In the genomic region with DNA sequence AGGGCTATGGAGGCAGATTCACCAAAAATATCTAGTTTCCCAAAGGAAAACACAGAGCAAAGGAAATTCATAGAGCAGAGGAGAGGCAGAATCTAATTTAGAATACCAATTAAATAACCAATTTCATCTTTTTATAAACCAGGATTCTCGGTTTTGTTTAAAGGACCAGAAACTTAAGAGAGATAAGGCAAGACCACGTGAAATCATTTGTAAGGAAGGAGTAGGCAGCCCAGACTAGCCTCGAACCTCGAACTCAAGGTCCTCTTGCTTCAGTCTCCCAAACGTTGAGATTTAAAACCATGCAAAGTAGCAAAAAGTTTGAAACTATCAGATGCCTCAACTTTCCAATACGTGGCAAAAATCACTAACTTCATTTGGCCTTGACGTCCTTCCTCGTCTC, we compare ENCODE assay signal across 8 mouse cellular contexts. TPM values are rescaled to one million over a fixed set of nuclear protein-coding genes. Genes with fewer than 3 reads are reported as not detected.
A peak's percentile ranks its signal among the peaks of the same experiment; 100 is the strongest.
DNase-seq lines count a peak whose midpoint lies in the region; ATAC-seq and TF ChIP-seq lines count a peak whose summit lies in the region.

No protein-coding gene starts in this region.

- TF ChIP-seq POLR2A in small intestine, adult 2 months (IDR thresholded peaks at IDR 0.05; ENCODE audit: low read depth, low read length) = no peak

- H3K9ac ChIP-seq in lung, embryonic 14.5 days = peak overlapping the region; percentile 85
- peak overlapping the region; percentile 77 for H3K9ac ChIP-seq in embryonic facial prominence, embryonic 15.5 days
- H3K9ac ChIP-seq in limb, embryonic 11.5 days (ENCODE audit: low read length) = peak overlapping the region; percentile 74; the same call in 1 of the 2 replicates

- H3K4me2 ChIP-seq in lung, embryonic 14.5 days = peak overlapping the region; percentile 61
- H3K4me2 ChIP-seq in embryonic facial prominence, embryonic 15.5 days (replicated peaks) = peak overlapping the region; percentile 54
- peak overlapping the region; percentile 78 for H3K4me2 ChIP-seq in limb, embryonic 11.5 days (ENCODE audit: low read depth, severe bottlenecking)

- H3K27ac ChIP-seq in lung, embryonic 14.5 days (ENCODE audit: low read depth) = no peak overlapping the region
- H3K27ac ChIP-seq in embryonic facial prominence, embryonic 15.5 days (replicated peaks) = no peak overlapping the region; the same call in 1 of the 2 replicates
- H3K27ac ChIP-seq in limb, embryonic 11.5 days (replicated peaks; ENCODE audit: low read depth, low read length) = no peak overlapping the region
- no peak overlapping the region for H3K27ac ChIP-seq in small intestine, adult 2 months (ENCODE audit: insufficient read depth, low read depth, low read length)

- peaks cover 3% of the 10 kb centered on the region; the same call in 1 of the 2 replicates for H3K36me3 ChIP-seq in lung, embryonic 14.5 days (ENCODE audit: insufficient read depth)
- peaks cover 6% of the 10 kb centered on the region for H3K36me3 ChIP-seq in embryonic facial prominence, embryonic 15.5 days
- H3K36me3 ChIP-seq in limb, embryonic 11.5 days (ENCODE audit: control insufficient read depth, insufficient read depth, low read length) = peaks cover 2% of the 10 kb centered on the region; the same call in 1 of the 2 replicates
- peaks cover 3% of the 10 kb centered on the region; the same call in 1 of the 2 replicates for H3K36me3 ChIP-seq in small intestine, adult 2 months (ENCODE audit: control insufficient read depth, insufficient read depth, low read length)

- no peak for ATAC-seq in lung, embryonic 14.5 days (ENCODE audit: insufficient read depth)
- no peak for ATAC-seq in embryonic facial prominence, embryonic 15.5 days (ENCODE audit: insufficient number of reproducible peaks, low FRiP score, low TSS enrichment, low read depth)
- ATAC-seq in limb, embryonic 11.5 days (ENCODE audit: insufficient number of reproducible peaks, low FRiP score, low TSS enrichment, low read depth) = no peak

- no peaks in the 10 kb centered on the region for H3K9me3 ChIP-seq in lung, embryonic 14.5 days (ENCODE audit: low read depth, low read length)
- no peaks in the 10 kb centered on the region for H3K9me3 ChIP-seq in embryonic facial prominence, embryonic 15.5 days (replicated peaks)
- H3K9me3 ChIP-seq in limb, embryonic 11.5 days (ENCODE audit: control insufficient read depth, low read length) = no peaks in the 10 kb centered on the region

- TF ChIP-seq CTCF in lung, embryonic 14.5 days (IDR thresholded peaks at IDR 0.05; ENCODE audit: low read depth) = no peak
- TF ChIP-seq CTCF in small intestine, adult 2 months (IDR thresholded peaks at IDR 0.05; ENCODE audit: extremely low read depth, insufficient read length, insufficient replicate concordance, low read depth, low read length) = no peak

- H3K27me3 ChIP-seq in lung, embryonic 14.5 days (ENCODE audit: insufficient read depth, low read length) = no peaks in the 10 kb centered on the region
- no peaks in the 10 kb centered on the region for H3K27me3 ChIP-seq in embryonic facial prominence, embryonic 15.5 days
- no peaks in the 10 kb centered on the region for H3K27me3 ChIP-seq in limb, embryonic 11.5 days (ENCODE audit: control insufficient read depth, insufficient read depth, low read length)
- no peaks in the 10 kb centered on the region for H3K27me3 ChIP-seq in small intestine, adult 2 months (ENCODE audit: control insufficient read depth, insufficient read depth, low read length)

- no peak for DNase-seq in lung, embryonic 14.5 days
- no peak for DNase-seq in lung, postnatal 14 days
- no peak for DNase-seq in limb, embryonic 11.5 days (ENCODE audit: low spot score)
- DNase-seq in thymus, postnatal 14 days = no peak
- DNase-seq in urinary bladder, postnatal 4 days (ENCODE audit: low spot score in 2 of 2) = no peak
- DNase-seq in left cerebral cortex, adult 9 months (ENCODE audit: low spot score in 2 of 2) = no peak

- H3K4me3 ChIP-seq in lung, embryonic 14.5 days (ENCODE audit: low read depth, low read length) = peak overlapping the region; percentile 82
- peak overlapping the region; percentile 91 for H3K4me3 ChIP-seq in embryonic facial prominence, embryonic 15.5 days (replicated peaks)
- peak overlapping the region; percentile 85 for H3K4me3 ChIP-seq in limb, embryonic 11.5 days (ENCODE audit: low read depth, low read length)
- H3K4me3 ChIP-seq in small intestine, adult 2 months (ENCODE audit: low read depth, low read length) = peak overlapping the region; percentile 96; the same call in 1 of the 2 replicates

- WGBS in lung, embryonic 14.5 days = 42% methylated on average over 8 of the region's 8 CpGs
- WGBS in embryonic facial prominence, embryonic 15.5 days = 49% methylated on average over 8 of the region's 8 CpGs
- WGBS in limb, embryonic 11.5 days = 58% methylated on average over 8 of the region's 8 CpGs
- WGBS in small intestine, adult 2 months = 18% methylated on average over 8 of the region's 8 CpGs

- peaks cover 7% of the 10 kb centered on the region for H3K4me1 ChIP-seq in lung, embryonic 14.5 days (ENCODE audit: insufficient read depth)
- H3K4me1 ChIP-seq in embryonic facial prominence, embryonic 15.5 days = peaks cover 21% of the 10 kb centered on the region
- H3K4me1 ChIP-seq in limb, embryonic 11.5 days (ENCODE audit: control insufficient read depth, insufficient read depth, low read length) = peaks cover 10% of the 10 kb centered on the region
- H3K4me1 ChIP-seq in small intestine, adult 2 months (ENCODE audit: control insufficient read depth, insufficient read depth, insufficient read length, low read length) = peaks cover 8% of the 10 kb centered on the region; the same call in 1 of the 2 replicates

RNA-seq across cellular contexts. Expression of a gene that starts 1.0 kb away (rescaled TPM):
- polyA plus RNA-seq in lung, embryonic 14.5 days (2014; fragmentation: Nextera tagmentation; extraction: Ambion mirVana) = 113 and 117 TPM in 2 replicates
- 117 and 121 TPM in 2 replicates for polyA plus RNA-seq in embryonic facial prominence, embryonic 15.5 days (2015; fragmentation: Nextera tagmentation; extraction: Ambion mirVana)
- 136 and 139 TPM in 2 replicates for polyA plus RNA-seq in limb, embryonic 11.5 days (2014; fragmentation: Nextera tagmentation; extraction: Ambion mirVana)
- polyA plus RNA-seq in small intestine, adult 2 months (2012; rRNA removed) = 15.7 and 21.4 TPM in 2 replicates

RNA-seq across cellular contexts. Expression of a gene that starts 1.3 kb away (rescaled TPM):
- polyA plus RNA-seq in lung, embryonic 14.5 days (2014; fragmentation: Nextera tagmentation; extraction: Ambion mirVana) = 22.5 and 23.3 TPM in 2 replicates
- polyA plus RNA-seq in embryonic facial prominence, embryonic 15.5 days (2015; fragmentation: Nextera tagmentation; extraction: Ambion mirVana) = 43.2 and 45.7 TPM in 2 replicates
- 29.5 and 29.8 TPM in 2 replicates for polyA plus RNA-seq in limb, embryonic 11.5 days (2014; fragmentation: Nextera tagmentation; extraction: Ambion mirVana)
- polyA plus RNA-seq in small intestine, adult 2 months (2012; rRNA removed) = 24.9 and 52.1 TPM in 2 replicates
